Mouse (Mus musculus) cerebellum, adult 2 months (tissue): ENCODE results near the gene 1700113H08Rik.

ENCODE experiments used
- CTCF ChIP-seq: fragments of 200-500 bp; IDR thresholded peaks from 2 replicates; pipeline ENCODE4 v1.5.1; 2011; ENCODE audit warnings: low read depth, mild to moderate bottlenecking, control low read depth, low read length, moderate library complexity, borderline replicate concordance; ENCODE audit not compliant: insufficient read depth
- POLR2A ChIP-seq: fragments of 200-500 bp; IDR thresholded peaks from 2 replicates; pipeline ENCODE4 v1.6.1; 2011; ENCODE audit warnings: low read length, control low read depth, borderline replicate concordance; ENCODE audit not compliant: insufficient read depth

- TF ChIP-seq POLR2A = no peak
- no peak for TF ChIP-seq CTCF
Measured at GRCm38 (mm10) chr10:87109038-87109771, 51.4 kb downstream of the 1700113H08Rik start.
